Mouse (Mus musculus) spleen, postnatal 14 days (tissue): ENCODE results near the gene Lix1.

Experiments
- DNase-seq, 2 experiments: peaks; one replicate each; pipeline ENCODE4 v3.0.0; 2021 to 2022; ENCODE audit warnings: low spot score in 2 of 2

Gene Lix1

DNA sequence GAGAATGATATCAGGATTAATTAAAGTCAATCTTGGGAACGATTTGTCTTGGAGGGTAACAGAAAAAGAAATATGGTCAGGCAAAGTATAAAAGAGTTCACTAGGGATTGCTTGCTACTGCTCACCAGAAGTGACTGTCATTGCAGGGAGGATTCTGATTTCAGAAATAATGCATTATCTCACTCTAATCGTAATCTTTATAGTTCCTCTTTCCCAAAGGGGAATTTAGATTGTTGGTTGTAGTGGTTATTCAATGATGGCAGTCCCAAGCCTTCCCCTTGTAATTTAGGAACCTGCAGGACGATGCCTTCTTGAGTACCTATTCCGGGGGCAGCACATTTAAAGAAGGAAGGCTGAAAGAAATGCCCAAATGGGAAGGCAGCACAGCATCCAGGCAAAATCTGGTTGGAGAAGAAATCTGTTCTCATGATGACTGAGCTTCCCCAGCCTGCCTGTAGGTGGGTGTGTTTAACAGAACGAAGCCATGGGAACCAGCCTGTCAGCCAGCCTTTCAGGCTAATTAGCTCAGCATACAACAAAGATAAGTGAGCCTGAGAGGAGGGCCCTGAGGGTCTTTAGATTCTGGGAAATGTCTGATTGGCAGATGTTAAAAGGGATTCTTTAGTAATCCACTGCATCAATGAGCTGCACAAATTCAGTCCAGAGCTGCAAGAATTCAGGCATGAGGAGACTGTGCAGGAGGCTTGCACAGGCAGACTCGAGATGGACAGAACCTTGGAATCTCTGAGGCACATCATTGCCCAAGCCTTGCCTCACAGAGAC is at the start of gene Lix1:
Lix1 (plus strand) TSS at position 451 of the 783 bp plus-strand sequence.
- DNase-seq: no peak

DNA sequence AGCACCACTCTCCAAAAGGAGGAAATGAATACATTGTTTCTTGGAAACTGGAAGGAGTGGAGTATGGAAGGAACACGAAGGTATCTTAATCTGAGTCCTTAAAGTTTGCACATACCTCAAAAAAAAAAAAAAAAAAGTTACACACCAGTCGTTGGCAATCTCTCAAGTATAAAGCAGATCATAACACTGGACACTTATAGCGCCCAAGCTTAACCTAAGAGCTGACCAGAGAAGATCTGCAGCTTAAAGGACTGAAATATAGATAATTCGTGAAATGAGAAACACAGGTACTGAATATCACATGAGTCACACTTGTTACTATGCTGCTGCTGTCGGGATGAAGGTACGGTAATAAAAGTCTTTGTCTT is 28.9 kb upstream of the Lix1 start:
- no peak for DNase-seq

DNA sequence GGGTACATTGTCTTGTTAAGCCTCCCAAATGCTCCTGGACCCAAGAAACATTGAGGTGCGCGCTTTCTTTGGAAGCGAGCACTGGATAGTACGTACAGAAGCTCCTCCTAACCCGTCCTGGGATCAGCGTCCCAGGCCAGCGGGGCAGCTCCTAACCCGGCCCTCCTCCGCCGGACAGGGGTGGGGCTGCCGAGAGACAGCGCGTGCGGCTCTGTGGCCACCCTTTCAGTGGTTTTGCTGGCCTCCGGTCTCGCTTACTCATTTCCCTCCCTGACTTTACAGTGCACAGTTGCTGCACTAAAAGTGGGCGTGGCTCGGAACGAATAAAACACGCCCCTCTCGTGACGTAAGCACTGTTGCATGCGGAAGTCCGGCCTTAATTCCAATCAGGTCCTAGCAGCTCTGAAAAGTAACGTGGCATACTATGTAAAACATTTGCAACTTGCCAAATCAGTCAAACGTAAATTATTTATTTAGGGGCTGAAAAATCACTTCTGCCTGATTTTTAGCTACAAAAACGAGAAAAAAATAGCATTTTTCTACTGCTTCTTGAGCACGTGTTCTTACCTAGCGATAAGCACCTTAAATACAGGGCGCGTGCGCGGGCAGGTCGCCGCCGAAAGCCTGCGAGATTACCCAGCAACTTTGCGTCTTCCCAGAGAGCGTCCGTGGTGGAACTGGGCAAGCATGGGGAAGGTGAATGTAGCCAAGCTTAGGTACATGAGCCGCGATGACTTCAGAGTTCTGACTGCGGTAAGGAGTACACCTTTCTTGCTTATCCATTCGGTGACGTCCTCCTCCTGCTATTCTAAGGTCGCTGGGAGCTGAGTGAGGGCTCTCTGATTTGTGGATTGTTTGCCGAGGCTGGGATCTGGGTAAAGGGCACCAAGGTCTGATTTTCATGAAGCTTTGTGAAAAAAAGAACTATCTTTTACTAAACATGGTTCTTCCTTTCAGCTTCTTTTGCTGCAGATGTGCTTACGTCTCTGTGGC is 28.3 kb upstream of the Lix1 start, which contains the start of gene Riok2:
Riok2 (plus strand) TSS at position 392 of the 993 bp plus-strand sequence.
- DNase-seq: peak; percentile 85 to 89

DNA sequence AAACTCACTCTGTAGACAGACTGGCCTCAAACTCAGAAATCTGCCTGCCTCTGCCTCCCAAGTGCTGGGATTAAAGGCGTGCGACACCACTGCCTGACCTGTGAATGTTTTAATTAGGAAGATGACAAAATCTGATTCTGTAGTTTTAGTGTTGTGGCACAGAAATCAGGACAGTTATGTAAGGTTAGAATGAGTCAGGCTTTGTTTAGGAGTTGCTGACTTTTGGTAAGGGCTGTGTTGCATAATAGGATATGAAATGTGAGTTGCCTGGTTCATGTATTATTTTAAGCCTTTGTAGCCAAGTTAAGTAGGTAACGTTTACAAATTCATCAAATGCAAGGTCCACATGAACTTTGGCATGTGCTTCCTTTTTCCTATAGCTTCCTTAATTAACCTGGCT is 26.9 kb upstream of the Lix1 start:
- no peak for DNase-seq

DNA sequence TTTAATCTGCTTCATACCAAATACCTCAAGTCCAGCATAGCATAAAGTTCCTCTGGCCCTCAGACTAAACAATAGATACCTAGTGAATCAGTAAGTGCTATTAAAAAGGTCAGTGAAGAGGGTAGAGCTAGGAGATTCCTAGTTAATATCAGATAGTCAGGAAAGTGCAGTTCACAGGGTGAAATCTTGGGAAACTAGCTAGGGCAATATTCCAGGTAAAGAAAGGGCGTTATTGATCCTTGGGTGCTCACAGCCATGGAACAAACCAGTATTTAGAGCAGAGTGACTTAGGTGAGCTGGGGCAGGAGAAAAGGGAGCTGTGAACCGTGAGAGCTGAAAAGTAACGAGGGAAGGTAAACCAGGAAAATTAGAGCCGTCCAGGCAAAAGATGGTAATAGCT is 18.8 kb upstream of the Lix1 start:
- DNase-seq: no peak

DNA sequence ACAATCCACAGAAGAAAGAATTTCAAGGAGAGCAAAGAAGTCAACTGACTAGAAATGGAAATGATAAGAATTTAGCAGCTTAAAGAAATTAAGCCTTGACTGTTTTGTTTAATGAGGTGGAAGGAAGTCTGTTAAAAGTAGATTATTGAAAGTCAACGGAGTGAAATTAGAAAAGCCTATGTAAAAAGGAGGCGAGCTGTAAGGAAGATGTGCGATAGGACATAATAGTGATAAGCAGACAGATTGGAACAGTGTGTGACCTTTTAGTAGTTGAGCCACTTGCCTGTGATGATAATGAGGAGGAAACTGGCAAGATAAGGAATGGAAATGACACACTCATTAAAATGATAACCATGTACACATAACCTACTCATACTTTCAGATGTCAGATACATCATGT is 18.0 kb upstream of the Lix1 start:
- DNase-seq: no peak

DNA sequence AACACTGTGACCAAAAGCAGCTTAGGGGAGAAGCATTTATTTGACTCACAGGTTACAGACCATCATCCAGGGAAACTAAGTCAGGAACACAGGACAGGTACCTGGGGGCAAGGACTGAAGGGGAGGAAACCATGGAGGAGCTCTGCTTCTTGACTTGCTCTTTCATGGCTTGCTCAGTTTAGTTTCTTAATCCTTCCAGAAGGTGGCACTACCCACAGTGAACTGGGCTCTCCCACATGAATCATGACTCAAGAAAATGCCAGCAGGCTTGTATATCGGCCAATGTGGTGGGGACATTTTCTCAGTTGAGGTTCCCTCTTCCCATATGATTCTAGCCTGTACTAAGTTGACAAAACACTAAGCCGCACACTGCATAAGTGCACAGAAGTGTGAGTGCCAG is 16.4 kb upstream of the Lix1 start:
- no peak for DNase-seq

DNA sequence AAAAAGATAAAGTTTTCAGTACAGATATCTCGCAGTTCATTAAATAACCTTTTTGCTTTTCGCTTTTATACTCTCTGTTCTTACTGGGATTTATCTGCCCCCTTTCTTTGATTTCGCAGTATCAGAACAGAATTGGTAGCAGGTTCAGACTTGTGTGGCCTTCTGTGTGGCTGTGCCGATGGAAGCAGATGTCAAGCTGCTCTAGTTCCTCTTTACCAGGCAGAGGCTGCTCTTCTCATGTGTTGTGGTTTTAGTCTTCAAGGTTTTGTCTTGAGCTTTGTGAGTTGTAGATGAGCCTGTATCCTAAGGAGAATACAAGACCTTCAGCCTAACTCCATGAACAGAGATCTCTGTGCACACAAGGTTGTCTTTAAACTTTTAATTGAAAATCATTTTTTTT is 10.6 kb upstream of the Lix1 start:
- no peak for DNase-seq

DNA sequence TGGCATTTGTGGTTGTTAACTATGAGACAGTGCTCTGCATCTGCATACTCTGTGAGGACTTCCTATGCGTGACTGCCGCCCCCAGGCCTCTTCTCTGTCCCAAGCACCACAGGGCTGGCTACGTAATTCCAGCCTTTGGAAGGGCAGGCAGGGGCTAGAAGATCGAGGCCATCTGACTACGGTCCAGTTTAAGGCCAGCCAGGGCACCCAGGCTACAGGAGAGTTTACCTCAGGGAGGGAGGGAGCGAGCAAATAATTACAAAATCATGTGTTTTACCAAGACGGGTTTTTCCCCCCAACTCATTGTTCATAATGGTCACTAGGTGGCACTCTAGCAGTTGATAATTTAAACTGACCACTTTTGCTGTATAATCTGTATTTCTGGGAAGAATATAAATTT is 9.6 kb upstream of the Lix1 start:
- no peak for DNase-seq

DNA sequence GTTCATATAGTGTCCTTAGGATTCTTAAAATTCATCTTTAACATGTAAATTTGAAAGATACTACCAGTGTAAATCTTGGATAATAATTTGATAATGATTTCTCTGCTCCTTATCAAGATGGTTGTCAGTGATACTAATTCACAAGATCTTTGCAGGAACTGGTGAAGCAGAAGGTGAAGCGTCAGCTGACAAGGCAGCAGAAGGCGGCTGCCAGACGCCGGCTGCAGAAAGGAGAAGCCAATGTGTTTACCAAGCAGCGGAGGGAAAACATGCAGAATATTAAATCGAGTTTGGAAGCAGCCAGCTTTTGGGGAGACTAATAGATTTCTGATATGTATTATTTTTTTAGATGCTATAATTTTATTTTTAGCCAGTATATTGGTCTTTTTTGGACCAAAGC is 9.2 kb upstream of the Lix1 start:
- no peak for DNase-seq

DNA sequence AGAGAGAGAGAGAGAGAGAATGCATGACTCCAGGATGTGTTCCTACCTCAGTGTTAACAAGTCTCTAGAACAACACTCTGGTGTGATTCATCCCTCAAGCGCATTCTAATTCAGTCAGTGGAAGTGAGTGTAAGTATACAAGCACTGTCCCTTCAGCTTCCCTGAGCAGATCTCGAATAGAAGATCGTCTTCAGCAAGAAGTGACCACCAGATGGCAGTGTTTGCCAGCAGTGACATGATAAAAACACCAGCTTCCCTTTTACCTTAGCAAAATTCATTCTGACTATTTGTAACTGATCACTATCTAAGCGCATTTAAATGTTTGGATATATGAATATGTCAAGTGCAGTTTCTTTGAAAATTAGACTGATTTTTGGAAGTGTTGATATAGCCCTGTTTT is 8.1 kb upstream of the Lix1 start:
- peak; percentile 45 to 70 for DNase-seq

DNA sequence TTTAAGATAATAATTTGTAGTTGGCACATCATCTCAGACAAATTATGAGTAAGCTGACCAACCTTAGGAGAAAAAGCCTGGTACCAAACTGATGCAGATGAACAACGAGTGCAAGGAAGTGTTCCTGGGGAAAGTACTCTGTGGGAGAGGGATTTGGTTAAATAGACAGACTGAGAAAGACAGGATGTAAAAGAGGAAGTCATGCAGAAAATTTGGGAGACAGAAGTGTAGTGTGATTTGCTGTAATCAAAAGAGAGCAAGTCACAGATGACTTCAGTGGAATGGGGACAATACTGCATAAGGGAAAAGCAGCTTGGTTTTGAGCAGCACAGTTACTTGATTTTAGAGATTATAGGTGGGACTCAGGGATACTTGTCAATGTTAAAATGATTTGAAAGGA is 5.6 kb upstream of the Lix1 start:
- no peak for DNase-seq

DNA sequence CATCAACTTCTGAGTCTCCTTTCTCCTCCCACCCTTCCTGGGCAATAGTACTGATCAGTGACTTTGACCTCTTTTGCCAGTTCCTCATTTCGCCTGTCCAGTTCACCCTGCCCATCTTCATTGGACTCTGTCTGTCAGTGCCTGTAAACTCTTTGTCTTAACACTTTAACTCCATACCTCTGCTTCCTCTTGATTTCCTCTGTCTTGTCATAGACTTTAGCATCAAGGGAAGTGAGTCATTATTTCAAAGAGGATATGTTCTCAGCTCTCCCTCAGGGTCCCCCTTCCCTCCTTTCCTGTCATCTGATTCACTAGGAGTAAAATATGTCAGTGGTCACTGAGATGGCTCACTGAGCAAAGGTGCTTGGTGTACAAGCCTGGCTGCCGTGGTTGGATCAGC is 3.8 kb upstream of the Lix1 start:
- no peak for DNase-seq

DNA sequence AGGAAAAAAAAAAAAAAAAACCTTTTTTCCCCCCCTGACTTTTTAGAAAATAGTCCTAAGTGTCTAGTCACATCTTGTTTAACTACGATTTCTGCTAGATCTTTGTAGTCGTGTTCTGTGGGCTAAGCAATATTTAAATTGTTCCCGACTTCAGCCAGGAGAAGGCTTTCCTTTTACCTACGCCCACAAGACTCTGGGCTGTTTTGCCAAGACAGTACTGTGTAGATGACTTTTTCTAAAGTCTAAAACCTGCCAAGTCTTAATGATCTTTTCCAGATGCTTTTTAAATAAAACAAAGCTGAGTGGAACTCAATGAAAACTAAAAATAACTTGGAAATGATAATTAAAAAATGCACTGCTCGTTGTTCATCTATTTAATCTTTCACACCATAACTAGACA is 566 bp downstream of the Lix1 start:
- no peak for DNase-seq

DNA sequence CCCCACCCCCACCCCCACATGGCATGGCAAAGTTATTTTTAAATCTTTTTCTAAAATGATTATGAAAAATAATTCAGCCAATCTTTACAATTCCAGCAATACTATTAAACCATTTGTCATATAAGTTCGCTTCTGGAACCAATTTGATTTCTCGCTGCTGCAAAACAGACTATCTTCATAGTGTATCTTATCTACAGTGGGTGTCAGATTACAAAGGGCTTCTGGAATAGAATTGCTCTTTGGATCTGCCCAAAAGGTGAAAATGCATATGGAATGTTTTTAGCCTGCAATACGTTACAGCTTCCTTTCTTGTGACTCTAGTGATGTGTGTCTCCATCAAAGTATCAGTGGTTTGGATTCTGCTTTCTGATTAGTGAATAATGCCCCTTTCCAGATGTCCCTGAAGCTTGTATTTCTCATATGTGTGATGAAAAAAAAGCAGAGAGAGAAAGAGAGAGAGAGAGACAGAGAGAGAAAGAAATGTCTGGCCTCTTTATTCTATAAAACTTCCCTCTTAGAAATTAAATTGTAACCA is 1.2 kb downstream of the Lix1 start:
- DNase-seq: no peak

DNA sequence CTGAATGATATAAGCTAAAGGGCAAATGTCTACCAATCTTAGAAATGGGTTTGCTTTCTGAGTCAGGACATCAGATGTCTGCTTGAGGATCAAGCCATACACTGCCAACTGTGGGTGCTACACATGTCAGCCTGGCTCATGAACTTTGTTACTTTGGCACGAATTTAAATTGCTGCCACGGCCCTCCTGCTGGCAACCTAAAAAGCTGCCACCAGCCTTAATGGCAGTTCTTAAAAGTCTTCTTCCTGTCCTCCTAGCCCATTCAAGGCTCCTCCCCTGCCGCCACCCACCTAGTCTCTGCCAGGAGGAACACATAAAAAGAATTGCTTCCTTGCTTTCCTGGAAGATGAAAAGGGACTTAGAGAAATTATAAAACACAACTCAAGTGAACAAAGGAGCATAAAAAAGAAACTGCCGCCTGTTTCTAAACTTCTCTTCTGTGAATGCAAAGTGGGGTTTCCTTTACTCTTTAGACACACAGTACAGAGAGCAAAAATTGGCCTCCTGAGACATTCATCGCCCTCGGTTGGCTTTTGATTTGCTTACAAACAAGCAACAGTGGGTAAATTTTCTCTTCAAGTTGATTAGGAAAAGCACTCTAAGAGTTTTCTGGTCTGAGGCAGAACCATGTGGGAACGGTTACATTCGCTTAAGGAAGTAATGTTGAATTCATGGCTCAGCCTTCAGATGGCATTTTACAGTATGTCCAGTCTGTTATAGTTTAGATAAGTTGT is 2.5 kb downstream of the Lix1 start:
- DNase-seq: no peak

DNA sequence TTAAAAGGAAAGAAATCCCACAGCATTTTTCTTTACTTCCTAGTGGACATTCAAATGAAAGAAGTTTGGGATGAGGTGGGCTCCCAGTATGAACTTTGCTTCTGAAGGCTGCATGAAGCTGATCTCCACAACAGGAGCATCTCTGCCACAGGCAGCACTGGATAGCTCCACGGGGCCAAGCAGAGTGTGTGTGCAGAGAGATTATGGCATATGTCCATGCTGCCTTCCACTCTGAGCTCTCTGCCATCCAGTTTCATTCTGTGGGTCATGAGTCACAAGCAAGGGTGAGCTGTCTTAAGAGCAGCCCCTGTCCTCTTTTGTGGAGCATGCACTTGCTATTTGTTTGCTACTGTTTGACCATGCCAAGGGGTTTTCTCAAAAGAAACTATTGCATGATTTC is 3.1 kb downstream of the Lix1 start:
- DNase-seq: no peak

DNA sequence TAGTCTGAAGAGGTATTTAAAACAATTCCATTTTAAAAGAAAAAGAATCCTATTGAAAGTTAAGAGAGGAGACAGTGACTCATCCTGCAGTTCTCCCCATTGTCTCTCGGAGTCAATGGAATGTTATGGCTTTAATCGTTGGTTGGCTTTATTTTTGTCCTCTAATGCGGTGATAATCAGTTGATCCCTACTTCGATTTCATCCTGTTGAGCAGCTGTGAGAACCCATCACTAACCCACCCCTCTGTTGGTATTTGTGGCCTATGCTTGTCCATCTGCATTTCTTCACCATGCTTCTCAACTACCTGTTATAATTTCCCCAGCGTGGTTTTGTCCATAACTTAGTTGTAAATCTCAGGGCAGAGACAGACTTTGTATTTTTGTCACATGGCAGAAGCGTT is 5.7 kb downstream of the Lix1 start:
- no peak for DNase-seq

DNA sequence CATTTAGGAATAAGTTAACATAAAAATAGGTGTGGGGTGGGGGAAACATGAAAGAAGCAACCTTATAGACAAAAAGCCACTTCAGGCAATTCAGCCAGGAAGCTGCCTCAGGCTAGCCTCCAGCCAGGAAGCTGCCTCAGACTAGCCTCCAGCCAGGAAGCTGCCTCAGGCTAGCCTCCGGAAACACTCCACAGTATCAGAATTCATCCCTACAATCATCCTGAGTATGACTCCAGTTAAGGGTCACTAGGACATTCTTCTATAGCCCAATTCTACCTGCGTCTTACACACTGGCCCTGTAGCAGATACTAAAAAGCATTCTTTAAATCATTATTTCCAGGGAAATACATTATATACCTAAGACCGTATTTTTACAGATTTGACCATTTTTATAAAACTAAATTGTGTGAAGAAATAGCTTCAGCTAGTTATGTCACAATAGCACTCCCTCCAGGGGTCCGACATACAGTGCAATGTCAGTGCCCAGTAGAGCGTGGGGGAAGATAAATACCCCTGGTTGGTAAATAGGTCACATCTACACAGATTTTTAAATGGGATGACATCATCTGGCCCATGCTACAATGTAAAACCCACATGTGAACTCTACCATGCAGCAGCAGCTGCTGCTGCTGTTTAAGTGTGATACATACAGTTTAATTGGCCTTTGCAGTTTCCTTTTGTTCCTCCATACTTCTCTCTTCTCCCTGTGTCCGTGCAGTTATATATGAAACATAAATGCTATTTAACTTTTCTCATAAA is 6.4 kb downstream of the Lix1 start:
- no peak for DNase-seq

DNA sequence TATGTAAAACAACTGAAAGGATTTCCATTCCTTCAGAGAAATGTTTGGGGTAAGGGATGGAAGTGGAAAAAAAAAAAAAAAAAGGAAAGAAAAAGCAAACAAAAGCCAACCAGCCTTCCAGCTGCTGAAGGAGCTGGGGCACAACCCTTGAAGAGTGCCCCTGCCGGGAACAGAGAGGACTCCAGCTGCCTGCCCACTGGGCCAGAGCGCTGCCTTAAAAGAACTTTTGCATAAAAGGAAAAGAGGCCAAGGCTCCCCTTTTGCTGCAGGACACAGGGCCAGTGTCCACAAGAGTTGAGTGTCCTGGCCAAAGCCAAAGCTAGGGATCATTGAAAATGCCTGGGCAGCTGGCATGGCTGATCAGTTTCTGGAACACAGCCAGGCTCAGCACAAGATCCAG is 7.1 kb downstream of the Lix1 start:
- DNase-seq: no peak

DNA sequence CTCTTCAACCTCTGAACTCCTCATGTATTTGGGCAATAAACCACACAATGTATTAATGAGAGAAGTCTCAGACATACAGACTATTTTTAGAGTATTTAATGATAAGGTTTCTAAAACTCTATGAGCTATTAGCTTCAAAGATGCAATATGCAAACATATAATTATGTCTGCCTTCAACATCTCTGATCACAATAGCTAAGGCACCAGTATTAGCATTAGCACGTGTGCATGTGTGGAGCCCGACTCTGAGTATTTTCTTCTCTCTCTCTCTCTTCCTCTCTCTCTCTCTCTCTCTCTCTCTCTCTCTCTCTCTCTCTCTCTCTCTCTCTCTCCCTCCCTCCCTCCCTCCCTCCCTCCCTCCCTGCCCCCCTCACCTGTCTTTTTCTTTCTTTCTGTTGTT is 9.0 kb downstream of the Lix1 start:
- DNase-seq: no peak
